Mouse (Mus musculus) heart, adult 2 months (tissue): ENCODE results near the gene Map1lc3b.

ENCODE experiments used
- CTCF ChIP-seq: fragments of 200-600 bp; IDR thresholded peaks from 2 replicates; pipeline ENCODE4 v1.8.1; 2022; ENCODE audit warnings: antibody characterized with exemption, mild to moderate bottlenecking, moderate library complexity
- EP300 ChIP-seq: fragments of 200-500 bp; IDR thresholded peaks from 2 replicates; pipeline ENCODE4 v1.6.1; 2011; ENCODE audit warnings: low read depth, low read length, control low read depth; ENCODE audit not compliant: insufficient read depth
- POLR2A ChIP-seq: fragments of 200-500 bp; IDR thresholded peaks from 2 replicates; pipeline ENCODE4 v1.6.1; 2011; ENCODE audit warnings: mild to moderate bottlenecking, low read depth, low read length, control low read depth; ENCODE audit not compliant: insufficient read depth

GRCm38 (mm10) chr8:121643384-121643783 is 53.2 kb downstream of the Map1lc3b start:
- TF ChIP-seq CTCF (no peak), POLR2A (no peak), EP300 (no peak)
